Mouse (Mus musculus): ENCODE measurements around the gene Prim2.
A peak's percentile ranks its signal among the peaks of the same experiment; 100 is the strongest.

Prim2 gene

GRCm38 (mm10) chr1:33669708-33670141, at the start of gene Prim2:
TSS of gene Prim2 (minus strand) at chr1:33669795.
- DNase-seq (ENCODE audit: low read depth, low spot score) = peak; percentile 74

GRCm38 (mm10) chr1:33717636-33718035, 48.0 kb upstream of the Prim2 start:
- no peak for DNase-seq (ENCODE audit: low read depth, low spot score)

DNA sequence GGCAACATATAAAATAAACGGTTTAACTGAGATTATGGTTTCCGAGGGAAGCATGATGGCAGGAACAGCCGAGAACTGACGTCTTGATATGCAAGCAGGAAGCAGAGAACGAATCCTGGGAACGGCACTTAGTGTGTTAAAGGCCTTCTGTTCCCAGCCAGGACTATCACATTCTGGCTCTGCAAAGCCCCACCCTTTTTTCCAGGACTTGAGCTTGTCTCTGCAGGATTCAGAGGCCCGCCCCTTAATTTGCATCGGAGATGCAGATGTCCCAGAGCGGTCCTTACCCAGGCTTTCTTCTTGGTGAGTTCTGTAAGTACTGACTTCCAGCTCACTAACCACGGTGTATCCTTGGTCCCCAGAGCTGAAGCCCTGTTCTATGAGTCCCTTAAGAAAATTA, 45.2 kb upstream of the Prim2 start:
- DNase-seq (ENCODE audit: low read depth, low spot score) = no peak

DNA sequence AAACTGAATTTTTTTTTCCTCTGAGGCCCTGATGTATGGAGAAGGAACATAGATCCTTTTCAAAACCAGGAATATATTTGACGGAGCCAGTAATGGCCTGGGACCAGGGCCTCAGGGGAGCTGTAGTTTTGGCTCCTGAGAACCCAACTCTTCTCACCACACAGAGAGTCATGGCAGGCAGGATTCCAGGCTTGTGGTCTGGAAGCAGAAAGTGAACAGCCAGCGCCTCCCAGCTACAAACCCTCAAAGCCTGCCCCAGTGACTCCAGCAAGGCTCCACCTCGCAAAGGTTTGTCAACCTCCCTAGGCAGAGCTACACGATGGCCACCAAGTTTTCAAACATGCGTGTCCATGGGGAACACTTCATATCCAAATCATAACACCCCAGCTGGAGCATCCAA, 42.4 kb upstream of the Prim2 start:
- DNase-seq (ENCODE audit: low read depth, low spot score) = no peak

DNA sequence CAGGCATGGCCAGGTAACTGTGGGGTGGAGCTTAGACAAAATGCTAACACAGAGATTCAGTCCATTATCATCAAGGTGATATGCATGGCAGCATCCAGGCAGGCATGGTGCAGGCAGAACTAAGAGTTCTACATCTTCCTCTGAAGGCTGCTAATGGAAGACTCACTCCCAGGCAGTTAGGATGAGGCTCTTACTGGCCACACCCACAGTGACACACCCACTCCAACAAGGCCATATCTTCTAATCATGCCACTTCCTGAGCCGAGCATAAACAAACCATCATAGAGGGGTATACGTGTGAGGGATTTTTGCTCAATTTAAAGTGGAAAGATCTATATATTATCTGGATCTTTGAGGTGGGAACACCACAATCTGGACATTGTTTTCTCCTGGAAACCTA, 40.0 kb upstream of the Prim2 start:
- DNase-seq (ENCODE audit: low read depth, low spot score) = no peak

- DNase-seq (ENCODE audit: low read depth, low spot score) = no peak
Measured at GRCm38 (mm10) chr1:33701244-33701643, 31.6 kb upstream of the Prim2 start.

- DNase-seq (ENCODE audit: low read depth, low spot score) = no peak
Measured at GRCm38 (mm10) chr1:33696016-33696415, 26.4 kb upstream of the Prim2 start.

DNA sequence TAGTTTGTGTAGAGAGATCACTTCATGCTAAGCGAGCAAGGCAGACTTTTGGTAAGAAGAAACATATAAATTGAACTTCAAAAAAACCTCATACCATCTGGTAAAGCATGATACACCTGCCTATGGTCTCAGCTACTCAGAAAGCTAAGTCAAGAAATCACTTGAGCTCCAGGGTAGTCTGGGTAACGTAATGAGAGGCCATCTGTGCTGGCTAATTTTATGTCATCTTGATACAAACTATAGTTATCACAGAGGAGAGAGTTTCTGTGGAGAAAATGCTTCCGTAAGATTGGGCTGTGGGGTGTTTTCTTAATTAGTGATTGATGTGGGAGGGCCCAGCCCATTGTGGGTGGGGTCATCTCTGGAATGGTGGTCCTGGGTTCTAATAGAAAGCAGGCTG, 24.3 kb upstream of the Prim2 start:
- DNase-seq (ENCODE audit: low read depth, low spot score) = no peak

DNA sequence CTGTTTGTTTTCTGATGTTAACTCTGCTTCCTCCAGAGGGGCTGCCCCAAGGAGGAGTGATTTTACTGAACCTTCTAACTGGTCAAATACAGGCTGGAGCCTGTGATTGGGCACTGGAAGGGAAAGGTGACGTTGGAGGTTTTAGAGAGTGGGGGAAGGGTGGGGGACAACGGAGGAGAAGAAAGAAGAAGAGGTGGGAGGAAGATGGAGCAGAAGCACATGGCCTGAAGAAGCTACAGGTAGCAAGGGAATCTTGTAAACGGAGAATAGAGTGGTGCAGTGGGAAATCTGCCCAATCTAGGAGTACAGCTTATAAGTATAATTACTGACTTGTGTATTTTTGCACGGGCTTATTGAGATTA, 20.5 kb upstream of the Prim2 start:
- no peak for DNase-seq (ENCODE audit: low read depth, low spot score)

DNA sequence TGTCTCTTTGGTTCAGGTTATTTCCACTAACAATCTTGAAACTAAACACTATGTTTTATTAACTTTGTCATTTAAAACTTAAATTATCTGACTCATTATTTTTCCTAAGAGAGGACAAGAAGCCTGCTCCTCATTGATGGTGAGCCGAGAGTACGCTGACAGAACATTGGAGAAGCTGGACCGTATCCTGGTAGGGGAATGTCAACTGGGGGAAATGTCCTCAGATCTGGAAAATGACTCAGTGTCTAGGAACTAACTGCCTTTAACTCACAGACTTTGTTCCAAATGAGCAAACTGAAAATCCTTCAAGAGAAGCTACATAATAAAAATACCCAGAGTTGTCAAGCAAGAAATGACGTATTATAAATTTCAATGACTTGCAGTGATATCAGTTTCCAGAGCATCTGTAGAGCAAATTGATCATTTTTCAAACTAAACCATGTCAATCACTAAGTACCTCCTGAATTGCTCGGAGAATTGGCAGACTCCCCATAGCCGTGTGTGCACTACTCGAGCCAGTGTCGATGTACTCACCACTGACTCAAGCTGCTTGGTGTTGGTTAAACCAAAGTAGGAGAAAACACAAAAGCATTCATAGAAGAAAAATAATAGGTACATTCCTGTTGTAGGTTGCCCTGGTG, 20.0 kb upstream of the Prim2 start:
- no peak for DNase-seq (ENCODE audit: low read depth, low spot score)

DNA sequence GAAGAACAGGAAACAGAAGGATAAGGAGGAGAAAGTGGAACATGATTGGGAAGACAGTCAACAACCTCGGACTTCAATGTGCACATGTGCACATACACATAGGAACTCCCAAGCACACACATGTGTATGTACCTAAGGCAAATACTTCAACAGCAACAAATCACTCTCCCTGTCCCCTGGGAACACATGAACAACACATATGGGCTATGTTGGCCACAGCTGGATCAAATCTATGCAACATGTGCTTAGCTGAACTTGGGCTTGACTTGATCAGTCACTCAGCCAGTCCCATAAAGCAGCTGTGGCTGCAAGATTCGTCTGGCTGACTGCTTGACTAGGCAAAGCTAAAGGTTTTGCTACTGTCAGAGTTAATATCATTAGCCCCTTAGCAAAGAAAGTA, 19.2 kb upstream of the Prim2 start:
- no peak for DNase-seq (ENCODE audit: low read depth, low spot score)

GRCm38 (mm10) chr1:33684459-33684858, 14.9 kb upstream of the Prim2 start:
- DNase-seq (ENCODE audit: low read depth, low spot score) = no peak

DNA sequence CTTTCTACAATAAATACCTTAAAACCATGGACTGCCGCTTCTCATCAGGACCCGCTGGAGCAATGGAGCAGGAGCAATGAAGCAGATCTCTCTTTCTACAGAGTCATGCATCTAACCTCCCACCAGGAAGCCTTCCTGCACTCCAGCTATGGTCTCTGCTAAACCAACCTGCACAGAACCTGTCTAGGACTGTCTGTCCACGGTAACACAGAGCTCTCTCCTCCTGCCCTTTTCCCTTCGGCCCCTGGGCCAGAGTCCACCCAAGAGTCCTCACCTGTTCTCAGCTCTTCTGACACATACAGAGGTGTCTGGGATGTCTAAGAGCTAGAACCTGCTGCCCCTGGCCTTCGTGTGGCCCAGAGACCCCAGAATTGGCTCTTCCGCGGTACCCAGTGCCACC, 11.3 kb upstream of the Prim2 start:
- DNase-seq (ENCODE audit: low read depth, low spot score) = no peak

DNA sequence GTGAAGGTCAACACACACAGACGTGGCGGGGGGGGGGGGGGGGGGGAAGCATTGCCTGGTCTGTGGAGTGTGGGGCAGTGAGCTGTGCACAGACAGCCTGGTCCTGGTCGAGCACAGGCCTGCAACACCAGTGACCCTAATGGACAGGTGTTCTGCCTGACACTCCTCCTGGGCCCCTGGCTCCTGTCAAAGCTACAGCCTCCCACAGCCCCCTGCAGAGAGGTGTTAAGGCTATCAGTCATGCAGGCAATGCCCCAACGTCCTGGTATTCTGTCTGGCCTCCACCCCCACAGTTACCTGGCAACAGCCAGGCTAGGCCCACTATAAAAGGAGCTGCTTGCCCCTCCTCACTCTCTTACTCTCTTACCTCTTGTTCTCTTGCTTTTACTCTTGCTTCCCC, 10.8 kb upstream of the Prim2 start:
- no peak for DNase-seq (ENCODE audit: low read depth, low spot score)

DNA sequence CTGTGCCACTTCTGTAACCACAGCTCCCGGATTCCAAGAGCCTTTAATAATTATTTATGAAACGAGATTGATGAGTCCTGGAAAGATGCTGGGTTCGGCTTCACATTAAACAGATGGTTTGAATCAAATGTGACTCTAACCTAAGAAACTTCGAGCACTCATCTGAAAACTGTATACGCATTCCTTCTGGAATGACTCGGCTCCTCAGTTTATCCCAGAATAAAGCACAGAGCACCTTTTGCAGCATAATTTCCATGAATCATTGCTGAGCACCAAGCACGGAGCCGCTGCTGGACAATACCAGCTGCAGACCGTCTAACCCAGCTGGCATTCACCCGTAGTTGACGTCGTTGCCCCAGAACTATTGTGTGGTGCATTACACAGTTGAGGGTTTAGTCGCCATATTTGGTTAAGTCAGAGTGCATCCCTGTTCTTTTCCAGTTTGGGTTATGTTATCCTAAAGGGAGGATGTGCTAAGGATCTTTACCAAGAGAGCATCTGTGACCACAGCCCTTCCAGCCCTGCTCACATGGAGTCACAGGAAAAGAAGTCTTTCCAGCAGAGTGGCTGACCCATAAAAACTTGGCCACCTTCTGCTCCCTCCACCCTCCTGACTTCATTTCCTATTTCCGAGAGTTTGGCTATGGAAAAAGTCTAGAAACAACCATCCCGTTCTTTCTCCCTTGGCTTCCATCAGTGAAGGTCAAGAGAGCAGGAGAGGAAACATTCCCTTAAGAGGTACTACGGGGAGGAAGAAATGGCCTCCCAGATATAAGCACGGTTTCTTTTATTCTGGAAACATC, 3.8 kb upstream of the Prim2 start:
- DNase-seq (ENCODE audit: low read depth, low spot score) = no peak

- no peak for DNase-seq (ENCODE audit: low read depth, low spot score)
Measured at GRCm38 (mm10) chr1:33672514-33672913, 2.9 kb upstream of the Prim2 start.

DNA sequence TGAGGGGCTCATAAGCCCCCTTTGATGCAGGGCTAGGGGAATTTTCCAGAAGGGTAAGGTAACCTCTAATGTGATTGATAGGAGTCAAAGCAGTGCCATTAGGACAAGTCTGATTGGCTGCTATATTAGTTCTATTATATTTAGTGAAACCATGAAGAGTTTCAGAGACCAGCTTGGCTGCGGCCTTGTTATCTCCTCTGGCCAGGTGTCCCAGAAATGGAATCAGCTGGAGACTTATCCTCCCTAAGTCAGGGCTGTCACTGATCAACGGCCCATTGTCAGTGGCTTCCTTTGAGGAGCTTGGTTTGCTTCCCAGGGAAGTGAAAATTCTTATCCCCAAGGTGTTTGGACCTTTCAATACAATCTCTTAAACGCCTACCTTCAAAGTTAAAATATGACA, 2.5 kb upstream of the Prim2 start:
- DNase-seq (ENCODE audit: low read depth, low spot score) = no peak

GRCm38 (mm10) chr1:33671441-33671840, 1.8 kb upstream of the Prim2 start:
- no peak for DNase-seq (ENCODE audit: low read depth, low spot score)

DNA sequence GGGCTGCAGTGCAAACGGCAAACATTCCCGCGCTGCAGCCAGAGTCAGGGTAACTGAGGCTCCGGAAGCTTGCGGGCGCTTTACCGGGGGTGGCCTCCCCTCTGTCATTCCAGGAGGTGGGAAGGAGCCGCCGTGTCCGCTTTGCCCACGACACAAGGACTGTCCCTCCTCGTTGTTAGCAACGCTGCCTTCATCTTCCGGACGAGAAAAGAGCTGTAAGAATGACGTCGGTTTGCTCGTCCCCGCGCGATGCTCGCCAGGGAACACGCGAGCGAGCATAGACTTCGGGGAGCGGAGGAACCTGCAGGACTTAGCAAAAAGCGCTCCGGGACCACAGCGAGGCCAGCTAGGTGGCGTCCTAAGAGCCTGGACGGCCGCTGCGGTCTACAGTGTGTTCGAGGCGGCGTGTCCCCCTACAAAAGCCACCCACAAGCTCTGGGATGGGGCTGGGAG, 595 bp upstream of the Prim2 start:
- DNase-seq (ENCODE audit: low read depth, low spot score) = peak; percentile 76

DNA sequence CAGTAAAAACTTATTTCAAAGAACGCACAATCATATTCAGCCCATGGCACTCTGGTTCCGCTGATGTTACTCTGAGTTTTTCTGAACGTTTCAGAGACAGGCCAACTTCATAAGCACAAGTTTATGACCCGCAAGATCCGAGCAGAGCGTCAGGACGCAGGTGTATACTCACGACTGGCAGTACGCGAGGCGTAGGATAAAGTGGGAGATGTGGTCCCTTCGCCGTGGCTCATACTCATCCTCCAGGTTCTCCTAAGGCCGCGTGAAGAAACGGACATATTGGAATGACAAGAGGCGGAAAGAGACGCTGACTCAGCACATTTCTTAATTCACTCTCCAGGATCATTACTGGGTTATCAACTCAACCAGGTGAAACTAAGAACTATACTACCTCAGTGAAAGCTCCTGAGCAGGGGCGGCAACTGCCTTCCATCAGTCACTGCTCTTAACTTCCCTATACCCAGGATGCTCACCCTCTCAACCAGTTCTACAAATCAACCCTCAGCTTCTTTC, 5.9 kb downstream of the Prim2 start:
- DNase-seq (ENCODE audit: low read depth, low spot score) = no peak

DNA sequence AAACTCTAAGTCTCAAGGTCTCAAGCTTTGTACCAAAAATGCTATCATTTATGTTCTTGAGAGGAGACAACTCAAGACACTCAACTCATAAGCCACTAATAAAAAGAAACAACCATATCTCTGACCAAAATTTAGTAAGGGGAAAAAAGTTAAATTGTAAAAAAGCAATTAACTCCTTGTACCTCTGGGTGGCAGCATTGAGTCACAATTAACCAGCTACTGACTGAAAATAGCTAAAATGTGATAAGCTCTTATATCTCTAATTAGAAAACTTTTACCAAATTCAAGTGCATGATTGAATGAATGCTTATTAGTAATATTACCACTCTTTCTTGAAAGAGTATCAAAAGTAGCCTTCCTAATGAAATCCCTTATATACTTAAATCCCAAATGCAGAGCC, 6.4 kb downstream of the Prim2 start:
- no peak for DNase-seq (ENCODE audit: low read depth, low spot score)

- DNase-seq (ENCODE audit: low read depth, low spot score) = no peak
Measured at GRCm38 (mm10) chr1:33658302-33658701, 11.3 kb downstream of the Prim2 start.

DNA sequence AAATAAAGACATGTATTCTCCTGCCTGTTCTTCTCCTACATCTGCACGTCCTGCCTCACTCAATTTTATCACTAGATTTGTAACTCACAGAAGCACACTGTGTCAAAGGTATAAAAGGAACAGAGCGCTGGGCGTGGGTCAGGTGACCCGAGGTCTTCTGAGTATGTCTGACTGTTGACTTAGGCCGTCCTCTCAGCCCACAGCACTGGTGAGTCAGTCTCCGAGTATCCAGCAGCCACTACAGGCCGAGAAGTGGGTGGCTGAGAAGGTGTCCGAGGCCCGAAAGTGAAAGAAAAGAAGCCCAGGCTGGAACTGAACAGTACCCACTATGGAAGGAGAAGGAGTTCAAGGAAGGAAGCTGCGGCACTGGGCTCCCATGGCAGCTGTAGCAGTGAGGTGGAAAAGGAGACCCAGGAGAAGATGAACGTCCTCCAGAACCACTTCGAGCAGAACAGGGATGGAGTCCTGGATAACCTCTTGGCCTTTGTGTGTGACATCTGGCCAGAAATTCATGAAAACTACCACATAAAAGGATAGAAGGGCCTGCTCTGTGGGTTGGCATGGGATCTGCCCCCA, 11.9 kb downstream of the Prim2 start:
- DNase-seq (ENCODE audit: low read depth, low spot score) = no peak
